In the genomic region with DNA sequence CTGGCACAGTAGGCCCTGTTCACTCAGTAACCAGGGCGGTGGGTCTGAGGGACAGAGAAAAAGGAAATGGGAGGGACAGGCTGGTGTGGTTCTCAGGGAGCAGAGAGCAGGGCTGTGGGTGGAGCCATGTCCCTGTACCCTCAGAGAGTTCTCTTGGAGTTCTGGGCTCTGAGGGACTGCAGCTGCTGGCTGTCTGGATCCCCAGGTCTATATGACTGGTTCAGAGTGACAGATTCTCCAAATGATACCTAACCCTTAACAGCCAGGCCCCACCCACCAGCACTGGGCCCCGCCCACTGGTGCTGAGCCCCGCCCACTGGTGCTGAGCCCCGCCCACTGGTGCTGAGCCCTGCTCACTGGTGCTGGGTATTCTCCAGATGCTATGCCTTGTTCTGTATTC, we compare ENCODE assay signal across 8 mouse cellular contexts. TPM values are rescaled to one million over a fixed set of nuclear protein-coding genes. Genes with fewer than 3 reads are reported as not detected.
A peak's percentile ranks its signal among the peaks of the same experiment; 100 is the strongest.
DNase-seq lines count a peak whose midpoint lies in the region; ATAC-seq and TF ChIP-seq lines count a peak whose summit lies in the region.

No protein-coding gene starts in this region.

- 0 out of 2 replicates have a peak, but pooled peaks have one; percentile 54 for ATAC-seq in lung, embryonic 14.5 days (ENCODE audit: insufficient read depth)

- no peak for TF ChIP-seq POLR2A in cerebellum, adult 2 months (IDR thresholded peaks at IDR 0.05; ENCODE audit: borderline replicate concordance, insufficient read depth, low read length)

- no peaks in the 10 kb centered on the region for H3K4me1 ChIP-seq in lung, embryonic 14.5 days (ENCODE audit: insufficient read depth)
- H3K4me1 ChIP-seq in cerebellum, adult 2 months (ENCODE audit: control insufficient read depth, insufficient read depth, low read length) = peaks cover 7% of the 10 kb centered on the region

- DNase-seq in layer of hippocampus, adult 2 months (ENCODE audit: low spot score in 2 of 2) = no peak
- no peak for DNase-seq in layer of hippocampus, adult 18-20 months (ENCODE audit: low spot score in 2 of 2)
- peak; percentile 46 for DNase-seq in heart, postnatal 4 days
- peak; percentile 9 for DNase-seq in lung, embryonic 14.5 days
- peak; percentile 70 for DNase-seq in splenic B cell, adult 2 months (ENCODE audit: low read depth, low spot score)
- DNase-seq in cerebellum, adult 2 months = no peak
- no peak for DNase-seq in thymus, postnatal 14 days
- no peak for DNase-seq in testis, postnatal 10 days (ENCODE audit: low spot score)

- H3K36me3 ChIP-seq in lung, embryonic 14.5 days (ENCODE audit: insufficient read depth) = no peaks in the 10 kb centered on the region
- no peaks in the 10 kb centered on the region; the same call in 1 of the 2 replicates for H3K36me3 ChIP-seq in splenic B cell, adult 2 months (ENCODE audit: control insufficient read depth, insufficient read depth, low read length, poor library complexity, severe bottlenecking)

- no peaks in the 10 kb centered on the region for H3K27me3 ChIP-seq in lung, embryonic 14.5 days (ENCODE audit: insufficient read depth, low read length)
- no peaks in the 10 kb centered on the region for H3K27me3 ChIP-seq in splenic B cell, adult 2 months (ENCODE audit: control insufficient read depth, insufficient read depth, low read length, poor library complexity, severe bottlenecking)
- no peaks in the 10 kb centered on the region for H3K27me3 ChIP-seq in cerebellum, adult 2 months (ENCODE audit: control insufficient read depth, insufficient read depth, low read length)

- peak overlapping the region; percentile 31; the same call in 1 of the 2 replicates for H3K4me3 ChIP-seq in layer of hippocampus, adult 2 months
- H3K4me3 ChIP-seq in lung, embryonic 14.5 days (ENCODE audit: low read depth, low read length) = no peak overlapping the region
- no peak overlapping the region for H3K4me3 ChIP-seq in cerebellum, adult 2 months (replicated peaks; ENCODE audit: insufficient read depth, low read depth, low read length)

- H3K4me2 ChIP-seq in lung, embryonic 14.5 days = no peak overlapping the region

- 49% methylated on average over 4 of the region's 4 CpGs for WGBS in lung, embryonic 14.5 days
- WGBS in cerebellum, adult 2 months = 71% methylated on average over 4 of the region's 4 CpGs

- no peak overlapping the region for H3K9ac ChIP-seq in lung, embryonic 14.5 days

- H3K9me3 ChIP-seq in lung, embryonic 14.5 days (ENCODE audit: low read depth, low read length) = no peaks in the 10 kb centered on the region

- peak overlapping the region; percentile 49; the same call in 1 of the 2 replicates for H3K27ac ChIP-seq in layer of hippocampus, adult 2 months
- H3K27ac ChIP-seq in lung, embryonic 14.5 days (ENCODE audit: low read depth) = no peak overlapping the region
- H3K27ac ChIP-seq in cerebellum, adult 2 months (ENCODE audit: insufficient read depth, low read length) = no peak overlapping the region

- no peak for TF ChIP-seq CTCF in layer of hippocampus, adult 2 months (conservative IDR thresholded peaks at IDR 0.05)
- no peak for TF ChIP-seq CTCF in lung, embryonic 14.5 days (IDR thresholded peaks at IDR 0.05; ENCODE audit: low read depth)
- TF ChIP-seq CTCF in cerebellum, adult 2 months (IDR thresholded peaks at IDR 0.05; ENCODE audit: borderline replicate concordance, insufficient read depth, low read depth, low read length) = no peak

RNA-seq across cellular contexts. Expression of gene Cyth4, which starts 0.9 kb away (rescaled TPM):
- total RNA-seq in layer of hippocampus, adult 2 months (2021) = 10 to 100 TPM; 24.7 to 25.2 TPM
- total RNA-seq in layer of hippocampus, adult 18-20 months (2021) = 10 to 100 TPM; 20.0 to 26.3 TPM
- total RNA-seq in heart, postnatal 4 days (2021) = 1 to 10 TPM; 4.2 to 5.6 TPM
- polyA plus RNA-seq in lung, embryonic 14.5 days (2014; fragmentation: Nextera tagmentation; extraction: Ambion mirVana) = 4.2 and 4.9 TPM in 2 replicates
- 3.8 and 4.6 TPM in 2 replicates for polyA plus RNA-seq in cerebellum, adult 2 months (2012; rRNA removed)

RNA-seq across cellular contexts. Expression of gene Rac2, which starts 25.1 kb away (rescaled TPM):
- 1 to 10 TPM; 2.2 to 3.7 TPM for total RNA-seq in layer of hippocampus, adult 2 months (2021)
- total RNA-seq in layer of hippocampus, adult 18-20 months (2021) = 1 to 10 TPM; 1.4 to 1.9 TPM
- 1 to 10 TPM; 2.1 to 2.6 TPM for total RNA-seq in heart, postnatal 4 days (2021)
- 12.2 and 16.2 TPM in 2 replicates for polyA plus RNA-seq in lung, embryonic 14.5 days (2014; fragmentation: Nextera tagmentation; extraction: Ambion mirVana)
- polyA plus RNA-seq in cerebellum, adult 2 months (2012; rRNA removed) = 1.4 and 1.8 TPM in 2 replicates

RNA-seq across cellular contexts. Expression of gene Sstr3, which starts 53.2 kb away (rescaled TPM):
- total RNA-seq in layer of hippocampus, adult 2 months (2021) = 10 to 100 TPM; 25.2 to 25.8 TPM
- 10 to 100 TPM; 30.4 to 31.6 TPM for total RNA-seq in layer of hippocampus, adult 18-20 months (2021)
- under 1 TPM; 0.07 TPM for total RNA-seq in heart, postnatal 4 days (2021)
- 0.08 TPM in 1 of 2 replicates, not detected in the other for polyA plus RNA-seq in lung, embryonic 14.5 days (2014; fragmentation: Nextera tagmentation; extraction: Ambion mirVana)
- 9.8 and 12.1 TPM in 2 replicates for polyA plus RNA-seq in cerebellum, adult 2 months (2012; rRNA removed)

Comparison
In these comparisons a context has a peak if more than half of its experiments do, and no peak if none do; other contexts are left out.
1. DNase-seq: peak in heart, postnatal 4 days (single experiment), lung, embryonic 14.5 days (single experiment) and splenic B cell, adult 2 months (single experiment); none in layer of hippocampus, adult 2 months (0 of 2), layer of hippocampus, adult 18-20 months (0 of 2), cerebellum, adult 2 months (0 of 2), thymus, postnatal 14 days (single experiment) and testis, postnatal 10 days (single experiment).
2. RNA of gene Sstr3, which starts 53.2 kb away (total RNA-seq): 30.4 to 31.6 TPM in layer of hippocampus, adult 18-20 months and 25.2 to 25.8 TPM in layer of hippocampus, adult 2 months; 0.07 TPM in heart, postnatal 4 days; every median in the first group is over 10 times any median in the second.